Mouse (Mus musculus) hindbrain, embryonic 11.5 days (tissue): ENCODE results near the gene App. TPM values are rescaled to one million over a fixed set of nuclear protein-coding genes. Genes with fewer than 3 reads are reported as not detected.

Source experiments
- ATAC-seq: fragments of 200-750 bp; cut with Nextera tagmentation; 2 replicates; pipeline ENCODE4 v1.8.0; 2017; ENCODE audit warnings: mild to moderate bottlenecking, moderate TSS enrichment, moderate library complexity; ENCODE audit not compliant: low FRiP score
- DNase-seq: peaks from one replicate; pipeline ENCODE4 v3.0.0-alpha.2; 2015; ENCODE audit warnings: low spot score
- H3K27ac ChIP-seq: fragments of 300-500 bp; sonication (generic); 2 replicates; pipeline ENCODE4 v1.5.1; 2014; ENCODE audit warnings: mild to moderate bottlenecking, low read depth, low read length
- H3K27me3 ChIP-seq: fragments of 300-500 bp; sonication (generic); 2 replicates; pipeline ENCODE4 v1.6.1; 2014; ENCODE audit warnings: mild to moderate bottlenecking, low read length, moderate library complexity, mixed read lengths; ENCODE audit not compliant: control insufficient read depth, insufficient read depth
- H3K36me3 ChIP-seq: fragments of 300-500 bp; sonication (generic); 2 replicates; pipeline ENCODE4 v1.6.1; 2014; ENCODE audit warnings: mild to moderate bottlenecking, low read length, moderate library complexity, mixed read lengths; ENCODE audit not compliant: control insufficient read depth, insufficient read depth
- H3K4me1 ChIP-seq: fragments of 300-500 bp; sonication (generic); replicated peaks from 2 replicates; pipeline ENCODE4 v1.6.1; 2014; ENCODE audit warnings: low read length, mixed read lengths; ENCODE audit not compliant: control insufficient read depth, insufficient read depth
- H3K4me2 ChIP-seq: fragments of 300-500 bp; sonication (generic); replicated peaks from 2 replicates; pipeline ENCODE4 v1.6.1; 2014; ENCODE audit warnings: mild to moderate bottlenecking, low read depth, low read length
- H3K4me3 ChIP-seq: fragments of 300-500 bp; sonication (generic); 2 replicates; pipeline ENCODE4 v1.5.1; 2014; ENCODE audit warnings: low read depth, low read length
- H3K9ac ChIP-seq: fragments of 300-500 bp; sonication (generic); 2 replicates; pipeline ENCODE4 v1.6.1; 2014; ENCODE audit warnings: low read depth, low read length
- H3K9me3 ChIP-seq: fragments of 300-500 bp; sonication (generic); 2 replicates; pipeline ENCODE4 v1.6.1; 2016; ENCODE audit warnings: low read length; ENCODE audit not compliant: control insufficient read depth
- WGBS: fragments of 180-500 bp; shearing (Covaris S2); extraction: QIAGEN DNeasy Blood & Tissue Kit; methylation state at CpG from one replicate; pipeline ENCODE4 v1.1.7; 2014; 5-methylcytosine and 5-hydroxymethylcytosine counted together
- polyA plus RNA-seq: library from polyadenylated mRNA; unstranded; fragments of >200 nt; fragmentation: Nextera tagmentation; extraction: Ambion mirVana; gene quantifications from 2 replicates; pipeline ENCODE4 v1.2.1, GENCODE M21; 2014

The App gene
- polyA plus RNA-seq, 1 experiment from 2014 or later = 203 TPM

DNA sequence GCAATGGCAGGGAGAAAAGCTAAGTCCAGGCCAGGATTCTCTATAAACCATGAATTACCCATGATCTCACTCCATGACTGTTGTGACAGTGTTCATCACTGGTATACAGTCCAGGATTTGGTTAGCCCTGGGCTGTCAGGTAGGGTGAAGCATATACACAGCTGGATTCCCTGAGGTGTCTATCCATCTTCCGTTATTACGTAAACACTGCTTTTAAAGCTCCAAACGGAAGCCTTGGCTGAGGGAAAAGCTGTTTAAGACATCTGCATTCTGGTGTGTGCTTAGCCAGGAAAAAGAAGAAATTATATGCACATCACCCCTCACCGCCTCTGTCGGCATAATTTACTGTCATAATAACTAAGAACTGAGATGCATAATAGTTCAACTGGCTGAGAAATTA, 115.4 kb downstream of the App start:
- H3K4me2 ChIP-seq = no peak overlapping the region
- WGBS = 81% methylated on average over 5 of the region's 5 CpGs
- H3K27ac ChIP-seq = no peak overlapping the region
- DNase-seq (no peak), ATAC-seq (peak; percentile 67)
- no peaks in the 10 kb centered on the region for H3K27me3 ChIP-seq
- H3K9me3 ChIP-seq = no peaks in the 10 kb centered on the region
- H3K9ac ChIP-seq = no peak overlapping the region
- H3K4me1 ChIP-seq = no peaks in the 10 kb centered on the region
- H3K4me3 ChIP-seq = no peak overlapping the region
- H3K36me3 ChIP-seq = 0 out of 2 replicates have a peak, but pooled peaks cover 2% of the 10 kb centered on the region

DNA sequence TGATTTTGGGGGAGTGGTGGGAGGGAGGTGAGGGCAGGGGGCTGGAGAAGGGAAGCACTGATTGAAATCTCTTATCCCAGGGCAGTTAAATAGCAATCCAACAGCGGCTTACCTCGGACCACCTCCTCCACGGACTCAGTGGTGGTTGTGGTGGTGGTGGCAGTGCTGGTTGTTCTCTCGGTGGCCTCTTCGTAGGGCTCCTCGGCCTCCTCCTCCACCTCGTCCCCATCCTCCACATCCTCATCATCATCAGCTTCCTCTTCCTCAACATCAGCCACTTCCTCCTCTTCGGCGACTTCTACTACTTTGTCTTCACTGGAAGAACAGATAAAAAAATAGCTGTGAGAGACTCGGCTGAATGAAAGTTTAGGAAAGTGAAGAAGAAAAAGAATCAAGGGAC, 117.4 kb downstream of the App start:
- no peak overlapping the region for H3K9ac ChIP-seq
- 0 out of 2 replicates have a peak, but pooled peaks cover 2% of the 10 kb centered on the region for H3K36me3 ChIP-seq
- no peak for ATAC-seq
- DNase-seq = no peak
- no peaks in the 10 kb centered on the region for H3K4me1 ChIP-seq
- H3K9me3 ChIP-seq = no peaks in the 10 kb centered on the region
- H3K27me3 ChIP-seq = no peaks in the 10 kb centered on the region
- WGBS = 94% methylated on average over 10 of the region's 10 CpGs
- no peak overlapping the region for H3K4me2 ChIP-seq
- H3K4me3 ChIP-seq = no peak overlapping the region
- no peak overlapping the region for H3K27ac ChIP-seq

- Histone ChIP-seq H3K9me3 (no peaks in the 10 kb centered on the region), H3K9ac (no peak overlapping the region), H3K36me3 (0 out of 2 replicates have a peak, but pooled peaks cover 2% of the 10 kb centered on the region), H3K4me1 (no peaks in the 10 kb centered on the region), H3K4me2 (no peak overlapping the region), H3K27ac (no peak overlapping the region), H3K4me3 (no peak overlapping the region), H3K27me3 (no peaks in the 10 kb centered on the region)
- WGBS = 92% methylated on average over 7 of the region's 7 CpGs
- ATAC-seq (no peak), DNase-seq (no peak)
These were observed 119.6 kb downstream of the App start for GRCm38 (mm10) chr16:85053996-85054395.

GRCm38 (mm10) chr16:85047310-85047709, 126.3 kb downstream of the App start:
- no peaks in the 10 kb centered on the region for H3K4me1 ChIP-seq
- H3K9ac ChIP-seq = no peak overlapping the region
- H3K9me3 ChIP-seq = no peaks in the 10 kb centered on the region
- no peaks in the 10 kb centered on the region for H3K36me3 ChIP-seq
- no peak for DNase-seq
- H3K4me3 ChIP-seq = no peak overlapping the region
- H3K4me2 ChIP-seq = no peak overlapping the region
- no peak for ATAC-seq
- no peak overlapping the region for H3K27ac ChIP-seq
- no peaks in the 10 kb centered on the region for H3K27me3 ChIP-seq
- 75% methylated on average over 6 of the region's 6 CpGs for WGBS

GRCm38 (mm10) chr16:85041153-85041959, 132.2 kb downstream of the App start:
- Histone ChIP-seq H3K36me3 (no peaks in the 10 kb centered on the region), H3K27ac (no peak overlapping the region), H3K27me3 (no peaks in the 10 kb centered on the region), H3K4me2 (no peak overlapping the region), H3K4me1 (no peaks in the 10 kb centered on the region), H3K9ac (no peak overlapping the region), H3K4me3 (no peak overlapping the region), H3K9me3 (no peaks in the 10 kb centered on the region)
- WGBS = 49% methylated on average over 3 of the region's 3 CpGs
- ATAC-seq (no peak), DNase-seq (no peak)

DNA sequence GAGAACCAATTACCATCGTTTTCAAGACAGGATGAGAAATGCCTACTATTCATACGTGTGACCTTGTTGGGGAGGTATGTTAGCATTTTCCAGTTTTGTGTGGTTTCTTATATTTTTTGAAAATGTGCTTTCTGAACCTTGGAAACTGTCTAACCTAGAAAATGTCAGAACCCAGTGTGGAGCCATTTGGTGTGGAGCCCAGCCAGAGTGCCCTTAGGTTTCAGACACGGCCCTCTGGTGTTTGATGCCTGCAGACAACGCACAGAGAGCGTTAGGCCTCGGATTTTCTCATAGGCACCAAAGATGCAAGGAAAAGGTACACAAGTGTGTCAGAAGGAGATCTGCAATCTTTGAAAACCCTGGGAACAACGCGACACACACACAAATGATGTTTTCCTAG, 134.8 kb downstream of the App start:
- no peaks in the 10 kb centered on the region for H3K27me3 ChIP-seq
- H3K9ac ChIP-seq = no peak overlapping the region
- ATAC-seq (no peak), DNase-seq (no peak)
- H3K36me3 ChIP-seq = no peaks in the 10 kb centered on the region
- H3K27ac ChIP-seq = no peak overlapping the region
- H3K9me3 ChIP-seq = no peaks in the 10 kb centered on the region
- no peak overlapping the region for H3K4me3 ChIP-seq
- 94% methylated on average over 8 of the region's 8 CpGs for WGBS
- H3K4me2 ChIP-seq = no peak overlapping the region
- no peaks in the 10 kb centered on the region for H3K4me1 ChIP-seq

- DNase-seq (no peak), ATAC-seq (0 out of 2 replicates have a peak, but pooled peaks have one; percentile 25)
- H3K4me2 ChIP-seq = no peak overlapping the region
- H3K9ac ChIP-seq = no peak overlapping the region
- no peak overlapping the region for H3K4me3 ChIP-seq
- no peaks in the 10 kb centered on the region for H3K4me1 ChIP-seq
- H3K9me3 ChIP-seq = no peaks in the 10 kb centered on the region
- 90% methylated on average over 10 of the region's 10 CpGs for WGBS
- H3K36me3 ChIP-seq = no peaks in the 10 kb centered on the region
- H3K27me3 ChIP-seq = no peaks in the 10 kb centered on the region
- H3K27ac ChIP-seq = no peak overlapping the region
These were observed 135.5 kb downstream of the App start for GRCm38 (mm10) chr16:85037969-85038644.

GRCm38 (mm10) chr16:85035815-85036214, 137.8 kb downstream of the App start:
- DNase-seq = no peak
- Histone ChIP-seq H3K4me3 (no peak overlapping the region), H3K4me2 (no peak overlapping the region), H3K27me3 (no peaks in the 10 kb centered on the region), H3K9me3 (no peaks in the 10 kb centered on the region), H3K9ac (no peak overlapping the region), H3K36me3 (no peaks in the 10 kb centered on the region), H3K27ac (no peak overlapping the region), H3K4me1 (no peaks in the 10 kb centered on the region)
- no peak for ATAC-seq
- WGBS = 84% methylated on average over 5 of the region's 5 CpGs

GRCm38 (mm10) chr16:85033747-85034146, 139.8 kb downstream of the App start:
- WGBS = 88% methylated on average over 5 of the region's 5 CpGs

More at GRCm38 (mm10) chr16:85033747-85034146, 139.8 kb downstream of the App start:
- no peaks in the 10 kb centered on the region for H3K36me3 ChIP-seq
- no peaks in the 10 kb centered on the region for H3K4me1 ChIP-seq
- H3K9ac ChIP-seq = no peak overlapping the region
- ATAC-seq (no peak), DNase-seq (no peak)
- H3K4me2 ChIP-seq = no peak overlapping the region
- no peak overlapping the region for H3K4me3 ChIP-seq
- no peaks in the 10 kb centered on the region for H3K9me3 ChIP-seq
- H3K27ac ChIP-seq = no peak overlapping the region
- H3K27me3 ChIP-seq = no peaks in the 10 kb centered on the region
